Mouse (Mus musculus): ENCODE data around the gene Qtrt1. TPM values are rescaled to one million over a fixed set of nuclear protein-coding genes. Genes with fewer than 3 reads are reported as not detected.

Qtrt1 gene
- total and polyA plus RNA-seq, 3 experiments = 48.1 to 57.8 (median 56.8) TPM

GRCm38 (mm10) chr9:21451870-21452269, 40.2 kb downstream of the Qtrt1 start:
- Histone ChIP-seq H3K79me2 (replicated peaks; ENCODE audit: control insufficient read depth, extremely low read depth, insufficient read depth, poor library complexity, severe bottlenecking) (peaks cover 3% of the 10 kb centered on the region), H3K9ac (ENCODE audit: insufficient read depth, low read depth) (no peak overlapping the region), H3K27me3 (replicated peaks) (no peaks in the 10 kb centered on the region), H3K4me3 (replicated peaks in 1 of 3; ENCODE audit: low read depth in 2 of 3, low read length in 2 of 3, poor library complexity in 1 of 3) (no peak overlapping the region), H3K4me2 (ENCODE audit: insufficient read depth, low read depth, poor library complexity, severe bottlenecking) (no peak overlapping the region), H3K4me1 (ENCODE audit: control insufficient read depth in 1 of 2, insufficient read depth in 2 of 2) (peaks cover 9 to 78% of the 10 kb centered on the region in 2 experiments), H3K36me3 (replicated peaks in 1 of 2; ENCODE audit: control insufficient read depth in 1 of 2, insufficient read depth in 1 of 2, low read length in 1 of 2) (peaks cover 19 to 64% of the 10 kb centered on the region in 2 experiments), H3K27ac (ENCODE audit: insufficient read depth, low read depth) (no peak overlapping the region), H3K9me3 (replicated peaks; ENCODE audit: low read length) (no peaks in the 10 kb centered on the region)
- dilution Hi-C loops (cut with MboI; ENCODE audit: extremely low pct_ligation_motif_present, extremely low pct_unique_long_range_greater_than_20kb, low sequenced_read_pairs) = no loop called here
- in situ Hi-C loops (cut with MboI; ENCODE audit: low pct_ligation_motif_present, low pct_unique_long_range_greater_than_20kb, low sequenced_read_pairs) = no loop called here
- TF ChIP-seq USF1 (IDR thresholded peaks at IDR 0.05; ENCODE audit: low read depth, low read length) (no peak), RCOR1 (conservative IDR thresholded peaks at IDR 0.05; ENCODE audit: low read depth, low read length) (no peak)
- no peak for DNase-seq (ENCODE audit: extremely low read depth)

GRCm38 (mm10) chr9:21453003-21453402, 41.4 kb downstream of the Qtrt1 start:
- Histone ChIP-seq H3K4me3 (replicated peaks in 1 of 3; ENCODE audit: low read depth in 2 of 3, low read length in 2 of 3, poor library complexity in 1 of 3) (no peak overlapping the region), H3K4me2 (ENCODE audit: insufficient read depth, low read depth, poor library complexity, severe bottlenecking) (no peak overlapping the region), H3K4me1 (ENCODE audit: control insufficient read depth in 1 of 2, insufficient read depth in 2 of 2) (peaks cover 6 to 75% of the 10 kb centered on the region in 2 experiments), H3K9ac (ENCODE audit: insufficient read depth, low read depth) (no peak overlapping the region), H3K79me2 (replicated peaks; ENCODE audit: control insufficient read depth, extremely low read depth, insufficient read depth, poor library complexity, severe bottlenecking) (peaks cover under 1% of the 10 kb centered on the region; the same call in 1 of the 2 replicates), H3K9me3 (replicated peaks; ENCODE audit: low read length) (no peaks in the 10 kb centered on the region), H3K36me3 (replicated peaks in 1 of 2; ENCODE audit: control insufficient read depth in 1 of 2, insufficient read depth in 1 of 2, low read length in 1 of 2) (peaks cover 12 to 60% of the 10 kb centered on the region in 2 experiments), H3K27me3 (replicated peaks) (no peaks in the 10 kb centered on the region), H3K27ac (ENCODE audit: insufficient read depth, low read depth) (peak overlapping the region; percentile 4; the same call in 1 of the 2 replicates)
- no peak for TF ChIP-seq JUND (conservative IDR thresholded peaks at IDR 0.05; ENCODE audit: low read depth, low read length)
- 0 out of 2 replicates have a peak, but pooled peaks have one; percentile 26 for TF ChIP-seq MYC (IDR thresholded peaks at IDR 0.05; ENCODE audit: low read depth, low read length)
- TF ChIP-seq MAX (IDR thresholded peaks at IDR 0.05; ENCODE audit: low read length) = no peak
- no peak for TF ChIP-seq USF1 (IDR thresholded peaks at IDR 0.05; ENCODE audit: low read depth, low read length)
- no peak for TF ChIP-seq SMC3 (IDR thresholded peaks at IDR 0.05; ENCODE audit: low read depth, low read length)
- in situ Hi-C loops (cut with MboI; ENCODE audit: low pct_ligation_motif_present, low pct_unique_long_range_greater_than_20kb, low sequenced_read_pairs) = no loop called here
- DNase-seq (ENCODE audit: extremely low read depth) = no peak
- dilution Hi-C loops (cut with MboI; ENCODE audit: extremely low pct_ligation_motif_present, extremely low pct_unique_long_range_greater_than_20kb, low sequenced_read_pairs) = no loop called here

GRCm38 (mm10) chr9:21453459-21453858, 41.8 kb downstream of the Qtrt1 start:
- Histone ChIP-seq H3K4me1 (ENCODE audit: control insufficient read depth in 1 of 2, insufficient read depth in 2 of 2) (peaks cover 6 to 70% of the 10 kb centered on the region in 2 experiments; a peak in 3 of 4 replicates), H3K36me3 (replicated peaks in 1 of 2; ENCODE audit: control insufficient read depth in 1 of 2, insufficient read depth in 1 of 2, low read length in 1 of 2) (peaks cover 13 to 60% of the 10 kb centered on the region in 2 experiments)

More at GRCm38 (mm10) chr9:21453459-21453858, 41.8 kb downstream of the Qtrt1 start:
- no peak for DNase-seq (ENCODE audit: extremely low read depth)
- H3K27ac ChIP-seq (ENCODE audit: insufficient read depth, low read depth) = peak overlapping the region; percentile 4; the same call in 1 of the 2 replicates
- H3K9ac ChIP-seq (ENCODE audit: insufficient read depth, low read depth) = no peak overlapping the region
- no peak overlapping the region for H3K4me2 ChIP-seq (ENCODE audit: insufficient read depth, low read depth, poor library complexity, severe bottlenecking)
- H3K27me3 ChIP-seq (replicated peaks) = no peaks in the 10 kb centered on the region
- in situ Hi-C loops (cut with MboI; ENCODE audit: low pct_ligation_motif_present, low pct_unique_long_range_greater_than_20kb, low sequenced_read_pairs) (no loop called here), dilution Hi-C loops (cut with MboI; ENCODE audit: extremely low pct_ligation_motif_present, extremely low pct_unique_long_range_greater_than_20kb, low sequenced_read_pairs) (no loop called here)
- TF ChIP-seq USF1 (IDR thresholded peaks at IDR 0.05; ENCODE audit: low read depth, low read length) (no peak), CHD1 (IDR thresholded peaks at IDR 0.05; ENCODE audit: low read depth, low read length) (no peak), RAD21 (IDR thresholded peaks at IDR 0.05; ENCODE audit: low read depth, low read length) (no peak), ZMIZ1 (IDR thresholded peaks at IDR 0.05; ENCODE audit: low read depth, low read length) (no peak), GABPA (IDR thresholded peaks at IDR 0.05; ENCODE audit: insufficient replicate concordance, low read depth, low read length) (no peak), TCF12 (IDR thresholded peaks at IDR 0.05; ENCODE audit: low read depth, low read length) (no peak), CTCF (conservative IDR thresholded peaks at IDR 0.05 in 1 of 2, IDR thresholded peaks at IDR 0.05 in 1 of 2; ENCODE audit: low read depth in 2 of 2, low read length in 2 of 2) (no peak), MAX (IDR thresholded peaks at IDR 0.05; ENCODE audit: low read length) (no peak), BHLHE40 (IDR thresholded peaks at IDR 0.05; ENCODE audit: low read depth, low read length) (no peak), UBTF (IDR thresholded peaks at IDR 0.05; ENCODE audit: low read depth, low read length) (no peak), SIN3A (IDR thresholded peaks at IDR 0.05; ENCODE audit: low read length) (no peak), MAFK (IDR thresholded peaks at IDR 0.05; ENCODE audit: insufficient replicate concordance, low read length) (no peak), JUN (IDR thresholded peaks at IDR 0.05; ENCODE audit: insufficient read depth, low read depth, low read length) (no peak), ELF1 (IDR thresholded peaks at IDR 0.05; ENCODE audit: low read depth, low read length) (no peak), MYC (IDR thresholded peaks at IDR 0.05; ENCODE audit: low read depth, low read length) (no peak), MEF2A (IDR thresholded peaks at IDR 0.05; ENCODE audit: borderline replicate concordance, low read depth, low read length) (no peak), RCOR1 (conservative IDR thresholded peaks at IDR 0.05; ENCODE audit: low read depth, low read length) (no peak), ZNF384 (IDR thresholded peaks at IDR 0.05; ENCODE audit: low read depth, low read length) (no peak), E2F4 (IDR thresholded peaks at IDR 0.05; ENCODE audit: insufficient replicate concordance, low read depth, low read length) (no peak)
- no peak overlapping the region for H3K4me3 ChIP-seq (replicated peaks in 1 of 3; ENCODE audit: low read depth in 2 of 3, low read length in 2 of 3, poor library complexity in 1 of 3)
- H3K9me3 ChIP-seq (replicated peaks; ENCODE audit: low read length) = no peaks in the 10 kb centered on the region
- H3K79me2 ChIP-seq (replicated peaks; ENCODE audit: control insufficient read depth, extremely low read depth, insufficient read depth, poor library complexity, severe bottlenecking) = no peaks in the 10 kb centered on the region

All from CH12.LX (cell line).